Mouse (Mus musculus): Measurements from ENCODE around the gene 1810010D01Rik.

DNA sequence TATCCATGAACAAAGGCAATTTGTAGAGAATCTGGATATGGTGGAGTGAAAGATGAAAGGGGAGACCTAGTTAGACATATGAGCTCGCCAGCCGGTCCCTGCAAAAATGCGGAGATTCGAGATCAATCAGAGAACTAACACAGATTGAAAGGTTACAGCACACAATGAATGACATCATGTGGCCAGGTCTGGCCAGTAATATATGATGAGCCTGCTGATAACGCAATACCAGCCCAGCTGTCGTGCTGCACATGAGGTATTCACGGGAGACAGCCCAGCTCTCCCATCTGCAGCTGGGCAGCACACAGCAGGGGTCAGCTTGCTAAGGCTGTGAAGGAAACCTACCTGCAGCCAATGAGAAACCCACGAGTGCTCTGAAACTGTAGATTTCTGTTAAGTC, 18.6 kb downstream of the 1810010D01Rik start:
- TF ChIP-seq CTCF (IDR thresholded peaks at IDR 0.05; ENCODE audit: borderline replicate concordance, control insufficient read depth, extremely low read depth, insufficient read depth, low read length, poor library complexity) (no peak), POLR2A (IDR thresholded peaks at IDR 0.05; ENCODE audit: control insufficient read depth, extremely low read depth, insufficient read depth, low read length, poor library complexity) (no peak)

All from thymus, adult 2 months (tissue).